In genomic region chr9:123259461-123259895, GRCm38 (mm10) we compare ENCODE assay signal across 8 mouse cellular contexts. TPM values are rescaled to one million over a fixed set of nuclear protein-coding genes. Genes with fewer than 3 reads are reported as not detected.
DNase-seq lines count a peak whose midpoint lies in the region; ATAC-seq and TF ChIP-seq lines count a peak whose summit lies in the region.

No protein-coding gene starts in this region.

- no peak for TF ChIP-seq POLR2A in kidney, adult 2 months (IDR thresholded peaks at IDR 0.05; ENCODE audit: low read depth, low read length)

- H3K9me3 ChIP-seq in lung, postnatal 0 days (ENCODE audit: low read length), result no peaks in the 10 kb centered on the region

- peak; percentile 86 for TF ChIP-seq CTCF in kidney, adult 2 months (conservative IDR thresholded peaks at IDR 0.05; ENCODE audit: insufficient read depth, insufficient read length, low read depth, low read length)
- TF ChIP-seq CTCF in lung, postnatal 0 days (IDR thresholded peaks at IDR 0.05), result peak; percentile 91

- no peaks in the 10 kb centered on the region for H3K4me1 ChIP-seq in kidney, adult 2 months (ENCODE audit: control insufficient read depth, insufficient read depth, low read length)
- H3K4me1 ChIP-seq in lung, postnatal 0 days (ENCODE audit: insufficient read depth, low read depth, low read length), result 0 out of 2 replicates have a peak, but pooled peaks cover 3% of the 10 kb centered on the region

- no peaks in the 10 kb centered on the region for H3K27me3 ChIP-seq in kidney, adult 2 months (replicated peaks; ENCODE audit: control insufficient read depth, insufficient read depth, low read length)
- H3K27me3 ChIP-seq in lung, postnatal 0 days (replicated peaks; ENCODE audit: insufficient read depth, low read length), result no peaks in the 10 kb centered on the region

- TF ChIP-seq EP300 in lung, postnatal 0 days (IDR thresholded peaks at IDR 0.05), result no peak

- ATAC-seq in lung, postnatal 0 days, result no peak

- H3K36me3 ChIP-seq in kidney, adult 2 months (ENCODE audit: control insufficient read depth, insufficient read depth, low read length), result no peaks in the 10 kb centered on the region
- no peaks in the 10 kb centered on the region for H3K36me3 ChIP-seq in lung, postnatal 0 days (ENCODE audit: insufficient read depth, low read length)

- 3% methylated on average over 45 of the region's 45 CpGs for WGBS in kidney, adult 2 months
- WGBS in lung, postnatal 0 days, result 1% methylated on average over 28 of the region's 45 CpGs

- DNase-seq in urinary bladder, postnatal 10 days (ENCODE audit: low spot score), result peak; percentile 49
- DNase-seq in urinary bladder, postnatal 36 days (ENCODE audit: low spot score in 2 of 2), result no peak
- peak; percentile 76 for DNase-seq in cerebellum, adult 8-10 months
- peak; percentile 66 for DNase-seq in heart, adult 8-10 months (ENCODE audit: low spot score)
- peak; percentile 10 for DNase-seq in kidney, adult 2 months
- no peak for DNase-seq in lung, postnatal 0 days (ENCODE audit: low spot score)
- DNase-seq in right cerebral cortex, adult 2 months (ENCODE audit: low spot score in 2 of 2), result peak; percentile 74 to 75
- no peak for DNase-seq in c-Kit-positive CD71-positive TER-119-positive erythroid progenitor cells, embryonic 14.5 days (ENCODE audit: low spot score)

- peak overlapping the region; percentile 56; the same call in 1 of the 2 replicates for H3K4me3 ChIP-seq in kidney, adult 2 months (ENCODE audit: insufficient read depth, low read depth, low read length)
- peak overlapping the region; percentile 64 for H3K4me3 ChIP-seq in lung, postnatal 0 days (ENCODE audit: low read depth, low read length)

- H3K4me2 ChIP-seq in lung, postnatal 0 days (replicated peaks; ENCODE audit: low read depth, low read length), result peak overlapping the region; percentile 98

- H3K9ac ChIP-seq in lung, postnatal 0 days (replicated peaks; ENCODE audit: low read depth), result peak overlapping the region; percentile 32; the same call in 1 of the 2 replicates

- H3K27ac ChIP-seq in kidney, adult 2 months (ENCODE audit: insufficient read depth, low read depth, low read length), result no peak overlapping the region
- H3K27ac ChIP-seq in lung, postnatal 0 days (ENCODE audit: low read length), result no peak overlapping the region

RNA-seq across cellular contexts. Expression of gene Tmem158, which starts 1.1 kb away (rescaled TPM):
- 1 to 10 TPM; 3.8 to 5.3 (median 4.5) TPM for total RNA-seq in heart, adult 8-10 months (2022)
- polyA plus RNA-seq in kidney, adult 2 months (2012; rRNA removed), result 2.8 and 5.4 TPM in 2 replicates
- polyA plus RNA-seq in lung, postnatal 0 days (2015; fragmentation: Nextera tagmentation; extraction: Ambion mirVana), result 16.0 and 17.5 TPM in 2 replicates

RNA-seq across cellular contexts. Expression of gene Cdcp1, which starts 43.6 kb away (rescaled TPM):
- under 1 TPM; 0.11 to 0.28 (median 0.20) TPM for total RNA-seq in heart, adult 8-10 months (2022)
- 17.9 and 22.4 TPM in 2 replicates for polyA plus RNA-seq in kidney, adult 2 months (2012; rRNA removed)
- 9.8 and 10.9 TPM in 2 replicates for polyA plus RNA-seq in lung, postnatal 0 days (2015; fragmentation: Nextera tagmentation; extraction: Ambion mirVana)

Comparison
In these comparisons a context has a peak if more than half of its experiments do, and no peak if none do; other contexts are left out.
1. DNase-seq: peak in urinary bladder, postnatal 10 days (single experiment), cerebellum, adult 8-10 months (single experiment), heart, adult 8-10 months (single experiment), kidney, adult 2 months (single experiment) and right cerebral cortex, adult 2 months (2 of 2); none in urinary bladder, postnatal 36 days (0 of 2), lung, postnatal 0 days (single experiment) and c-Kit-positive CD71-positive TER-119-positive erythroid progenitor cells, embryonic 14.5 days (single experiment).